Mouse (Mus musculus): Measurements from ENCODE around the gene Smtn. TPM values are rescaled to one million over a fixed set of nuclear protein-coding genes. Genes with fewer than 3 reads are reported as not detected.

Gene Smtn
- total RNA-seq, 2 experiments from 2014 or later: 170 to 174 TPM

- intact Hi-C loops (cut with DNase I): no loop called here
- no peak for DNase-seq (ENCODE audit: low spot score)
These were observed 8.3 kb upstream of the Smtn start for GRCm38 (mm10) chr11:3548564-3549295.

- intact Hi-C loops (cut with DNase I): no loop called here
- DNase-seq (ENCODE audit: low spot score): no peak
These were observed 7.6 kb upstream of the Smtn start for GRCm38 (mm10) chr11:3547969-3548368.

GRCm38 (mm10) chr11:3547047-3547446, 6.6 kb upstream of the Smtn start:
- intact Hi-C loops (cut with DNase I): no loop called here
- DNase-seq (ENCODE audit: low spot score): no peak

- intact Hi-C loops (cut with DNase I): no loop called here
- no peak for DNase-seq (ENCODE audit: low spot score)
These were observed 5.8 kb upstream of the Smtn start for GRCm38 (mm10) chr11:3546242-3546562.

GRCm38 (mm10) chr11:3545531-3546241, 5.3 kb upstream of the Smtn start:
- intact Hi-C loops (cut with DNase I): no loop called here

GRCm38 (mm10) chr11:3544409-3544808, 4.0 kb upstream of the Smtn start:
- intact Hi-C loops (cut with DNase I): no loop called here
- no peak for DNase-seq (ENCODE audit: low spot score)

More at GRCm38 (mm10) chr11:3545531-3546241, 5.3 kb upstream of the Smtn start:
- DNase-seq (ENCODE audit: low spot score): no peak

- intact Hi-C loops (cut with DNase I): no loop called here
These were observed 2.6 kb upstream of the Smtn start for GRCm38 (mm10) chr11:3543001-3543400.

GRCm38 (mm10) chr11:3541932-3542331, 1.5 kb upstream of the Smtn start:
- DNase-seq (ENCODE audit: low spot score): no peak
- intact Hi-C loops (cut with DNase I): no loop called here

More at GRCm38 (mm10) chr11:3543001-3543400, 2.6 kb upstream of the Smtn start:
- DNase-seq (ENCODE audit: low spot score): peak; percentile 76

- no peak for DNase-seq (ENCODE audit: low spot score)
- intact Hi-C loops (cut with DNase I): loop anchor here (5.0 to 10.0 kb wide), 3 partner anchors 95 to 345 kb away; no protein-coding TSS in a partner anchor
These were observed 601 bp downstream of the Smtn start for GRCm38 (mm10) chr11:3539826-3540196.

GRCm38 (mm10) chr11:3539111-3539825, 1.1 kb downstream of the Smtn start:
- intact Hi-C loops (cut with DNase I): loop anchor here (5.0 to 10.0 kb wide), 3 partner anchors 96 to 346 kb away; no protein-coding TSS in a partner anchor
- peak; percentile 92 for DNase-seq (ENCODE audit: low spot score)

- intact Hi-C loops (cut with DNase I): loop anchor here (5.0 to 10.0 kb wide), 3 partner anchors 96 to 346 kb away; no protein-coding TSS in a partner anchor
- no peak for DNase-seq (ENCODE audit: low spot score)
These were observed 2.1 kb downstream of the Smtn start for GRCm38 (mm10) chr11:3538341-3538740.

GRCm38 (mm10) chr11:3537711-3538110, 2.7 kb downstream of the Smtn start:
- intact Hi-C loops (cut with DNase I): loop anchor here (5.0 to 10.0 kb wide), 3 partner anchors 97 to 347 kb away; no protein-coding TSS in a partner anchor
- no peak for DNase-seq (ENCODE audit: low spot score)

GRCm38 (mm10) chr11:3536745-3537333, 3.6 kb downstream of the Smtn start:
- intact Hi-C loops (cut with DNase I): loop anchor here (5.0 to 10.0 kb wide), 3 partner anchors 98 to 348 kb away; no protein-coding TSS in a partner anchor
- no peak for DNase-seq (ENCODE audit: low spot score)

GRCm38 (mm10) chr11:3536082-3536481, 4.3 kb downstream of the Smtn start:
- intact Hi-C loops (cut with DNase I): loop anchor here (5.0 to 10.0 kb wide), 3 partner anchors 99 to 349 kb away; no protein-coding TSS in a partner anchor
- no peak for DNase-seq (ENCODE audit: low spot score)

GRCm38 (mm10) chr11:3535406-3535986, 4.9 kb downstream of the Smtn start:
- peak; percentile 94 for DNase-seq (ENCODE audit: low spot score)
- intact Hi-C loops (cut with DNase I): loop anchor here (1.0 to 10.0 kb wide), 5 partner anchors 38 to 349 kb away; no protein-coding TSS in a partner anchor

GRCm38 (mm10) chr11:3534956-3535355, 5.5 kb downstream of the Smtn start:
- no peak for DNase-seq (ENCODE audit: low spot score)
- intact Hi-C loops (cut with DNase I): loop anchor here (1.0 to 10.0 kb wide), 5 partner anchors 38 to 350 kb away; no protein-coding TSS in a partner anchor

- intact Hi-C loops (cut with DNase I): loop anchor here (10.0 kb wide), 2 partner anchors 101 to 351 kb away; no protein-coding TSS in a partner anchor
- no peak for DNase-seq (ENCODE audit: low spot score)
These were observed 6.9 kb downstream of the Smtn start for GRCm38 (mm10) chr11:3533406-3533932.

GRCm38 (mm10) chr11:3532101-3532931, 8.1 kb downstream of the Smtn start:
- intact Hi-C loops (cut with DNase I): loop anchor here (10.0 kb wide), 2 partner anchors 102 to 352 kb away; no protein-coding TSS in a partner anchor
- DNase-seq (ENCODE audit: low spot score): no peak

Data from heart, postnatal 25 days (tissue).